Mouse (Mus musculus): ENCODE data around the gene Plet1.

GRCm38 (mm10) chr9:50499781-50500180, 5.5 kb downstream of the Plet1 start:
- TF ChIP-seq CTCF (IDR thresholded peaks at IDR 0.05; ENCODE audit: low read depth) (no peak), EP300 (IDR thresholded peaks at IDR 0.05; ENCODE audit: low read depth) (no peak)
